Mouse (Mus musculus) cerebellum, adult 11-12 months (tissue): ENCODE results near the gene Hba-a2.
A peak's percentile ranks its signal among the peaks of the same experiment; 100 is the strongest.

Experiments
- DNase-seq: peaks from one replicate; pipeline ENCODE4 v3.0.0; 2022

Gene Hba-a2

DNA sequence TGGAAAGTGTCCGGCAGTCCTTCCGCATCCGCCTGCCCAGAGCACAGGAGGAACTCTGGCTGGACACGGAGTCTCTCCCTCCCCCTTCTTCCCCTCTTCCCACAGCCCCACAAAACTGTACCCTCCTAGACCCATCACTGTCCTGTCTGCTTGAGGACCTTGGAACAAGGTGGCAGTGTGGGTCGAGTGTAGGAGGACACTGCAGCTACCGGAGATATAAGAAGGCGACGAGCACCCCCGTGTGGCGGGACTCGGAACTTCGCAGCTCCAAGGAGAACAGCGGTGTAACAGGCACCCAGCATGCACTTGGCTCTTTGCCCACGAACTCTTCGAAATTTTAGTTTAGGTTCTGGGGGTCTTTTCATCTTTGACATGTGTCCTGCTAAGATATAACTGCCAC, 28.3 kb downstream of the Hba-a2 start:
- DNase-seq: peak; percentile 69

DNA sequence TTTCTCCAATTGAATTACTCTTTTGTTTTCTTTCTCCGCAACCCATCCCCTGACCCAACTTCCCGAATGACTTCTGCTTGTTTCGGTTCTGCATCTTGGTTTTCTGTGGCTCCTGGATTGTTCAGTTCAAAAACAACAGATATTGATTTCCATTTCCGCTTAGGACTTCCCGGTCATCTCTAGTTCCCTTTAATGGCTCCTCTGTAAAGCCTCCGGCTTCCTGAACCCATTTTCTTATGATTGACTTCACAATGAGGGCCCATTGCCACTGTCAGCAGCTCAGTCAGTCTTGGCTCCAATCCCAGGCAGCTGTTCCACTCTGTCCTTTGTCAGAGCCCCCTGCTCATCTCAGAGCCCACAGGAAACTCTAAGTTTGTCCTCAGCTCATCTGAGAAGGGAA, 34.8 kb downstream of the Hba-a2 start:
- no peak for DNase-seq

DNA sequence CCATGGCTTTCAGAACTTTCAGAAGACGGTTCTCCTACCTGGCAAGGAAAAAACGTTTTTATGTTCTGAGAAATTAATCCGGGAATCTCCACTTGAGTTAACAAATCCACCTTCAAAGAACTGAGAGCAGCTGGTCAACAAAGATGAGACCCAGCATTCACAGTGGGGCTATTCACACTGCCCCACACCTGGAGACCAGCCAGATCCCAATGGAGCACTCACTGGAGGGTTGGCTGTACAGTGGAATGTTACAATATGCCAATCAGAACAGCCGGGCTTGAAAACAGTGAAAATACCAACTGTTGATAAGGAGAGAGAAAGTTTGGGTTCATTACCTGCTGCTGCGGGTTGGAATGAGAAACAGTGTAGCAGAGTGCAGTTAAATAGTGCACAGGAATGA, 35.6 kb downstream of the Hba-a2 start:
- DNase-seq: no peak

DNA sequence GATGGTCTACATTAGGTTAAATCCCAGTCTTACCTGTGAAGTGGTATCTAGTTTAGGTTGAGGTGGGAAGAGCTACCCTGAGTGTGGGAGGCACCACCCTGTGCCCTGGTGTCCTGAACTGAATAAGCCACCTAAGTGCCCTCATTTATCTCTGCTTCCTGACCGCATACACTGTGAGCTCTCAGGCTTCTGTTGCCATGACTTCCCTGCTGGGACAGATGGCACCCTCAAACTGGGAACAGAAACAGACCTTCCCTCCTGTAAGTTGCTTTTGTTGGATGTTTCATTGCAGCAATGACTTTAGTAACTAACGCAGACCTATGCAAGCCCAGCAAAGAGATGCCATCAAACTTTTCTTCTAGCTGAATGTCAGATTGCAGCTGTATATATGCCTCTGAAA, 36.9 kb downstream of the Hba-a2 start:
- no peak for DNase-seq

DNA sequence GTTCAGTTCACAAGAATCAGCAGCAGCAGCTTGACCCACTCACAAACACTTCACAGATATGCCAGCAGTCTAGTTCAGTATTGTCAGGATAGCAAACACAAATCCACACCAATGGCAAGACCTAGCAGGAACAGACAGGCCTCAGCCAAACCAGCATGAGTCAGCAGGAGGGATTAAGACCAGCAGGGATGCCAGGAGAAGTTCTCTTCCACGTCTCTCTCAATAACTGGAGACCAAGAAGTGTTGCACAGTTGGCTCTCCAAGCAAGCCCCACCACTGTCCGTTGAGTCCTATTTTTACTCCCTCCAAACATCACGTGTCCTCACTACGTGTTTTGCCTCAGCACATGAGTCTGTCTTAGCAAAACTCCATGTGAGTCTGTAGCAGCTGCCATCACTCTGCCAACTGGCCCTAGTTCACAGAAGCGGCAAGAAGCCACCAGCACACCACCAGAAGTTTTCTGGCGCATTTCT, 40.2 kb downstream of the Hba-a2 start:
- DNase-seq: no peak

DNA sequence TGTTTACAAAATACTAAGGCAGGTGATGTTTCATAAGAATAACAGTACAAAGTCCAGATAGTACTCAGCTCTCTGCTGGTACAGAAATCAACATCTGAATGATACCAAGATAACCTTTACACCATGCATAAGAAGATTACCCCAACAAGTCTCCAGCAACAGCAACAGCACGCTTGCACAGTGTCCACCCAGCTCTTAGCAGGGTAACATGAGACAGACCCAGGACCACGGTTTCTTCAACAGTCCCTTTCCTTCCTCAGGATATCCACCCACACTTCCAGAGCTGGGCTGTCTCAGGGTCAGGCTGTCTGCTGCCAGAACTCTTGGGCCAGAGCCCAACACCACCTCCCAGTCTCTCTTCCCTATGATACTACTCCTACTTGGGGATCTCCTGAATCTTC, 42.8 kb downstream of the Hba-a2 start:
- no peak for DNase-seq

DNA sequence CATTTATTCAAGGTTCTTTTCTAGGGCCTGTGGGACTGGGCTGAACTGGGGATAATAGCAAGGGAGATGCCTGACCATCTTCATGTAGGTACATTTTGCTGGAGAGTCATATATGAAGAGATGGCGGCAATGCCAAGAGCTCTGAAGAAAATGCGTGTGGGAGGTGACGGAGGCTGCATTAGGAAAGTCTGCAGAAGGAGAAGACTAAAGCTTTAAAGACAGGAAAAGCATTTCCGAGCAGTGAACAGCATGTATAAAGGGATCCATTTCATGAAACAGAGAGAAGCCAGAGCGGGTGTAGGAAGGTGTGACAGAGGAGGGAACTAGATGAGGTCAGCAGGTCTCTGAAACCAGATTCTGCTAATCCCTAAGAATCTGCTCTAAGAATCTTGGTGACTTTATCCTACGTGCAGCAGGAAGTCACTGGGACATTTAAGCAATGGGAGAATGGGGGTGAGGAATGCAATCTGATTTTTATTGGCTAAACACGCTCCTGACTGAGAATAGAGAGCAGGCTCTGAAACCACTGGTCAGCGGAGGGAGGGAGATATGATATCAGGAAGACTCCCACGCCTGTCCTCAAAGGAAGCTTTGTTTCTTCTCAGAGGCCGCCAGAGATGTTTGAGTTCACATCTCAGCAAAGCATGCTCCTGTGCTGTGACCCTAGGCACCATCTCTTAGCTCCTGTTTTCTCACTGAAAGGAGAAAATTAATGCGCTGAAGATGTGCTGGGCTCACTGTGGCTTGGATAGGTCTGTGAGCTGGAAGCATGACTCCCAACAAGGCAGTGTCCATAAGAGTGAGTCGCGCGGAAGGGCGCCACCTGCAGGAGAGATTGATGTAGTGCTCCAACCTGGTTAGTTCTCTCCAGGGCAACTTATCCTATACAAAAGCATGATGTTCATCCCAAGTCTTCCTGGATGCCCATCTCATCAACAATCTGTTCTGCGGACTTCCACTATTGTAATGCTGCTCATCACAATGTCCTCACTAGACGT, 44.5 kb downstream of the Hba-a2 start:
- DNase-seq: no peak

DNA sequence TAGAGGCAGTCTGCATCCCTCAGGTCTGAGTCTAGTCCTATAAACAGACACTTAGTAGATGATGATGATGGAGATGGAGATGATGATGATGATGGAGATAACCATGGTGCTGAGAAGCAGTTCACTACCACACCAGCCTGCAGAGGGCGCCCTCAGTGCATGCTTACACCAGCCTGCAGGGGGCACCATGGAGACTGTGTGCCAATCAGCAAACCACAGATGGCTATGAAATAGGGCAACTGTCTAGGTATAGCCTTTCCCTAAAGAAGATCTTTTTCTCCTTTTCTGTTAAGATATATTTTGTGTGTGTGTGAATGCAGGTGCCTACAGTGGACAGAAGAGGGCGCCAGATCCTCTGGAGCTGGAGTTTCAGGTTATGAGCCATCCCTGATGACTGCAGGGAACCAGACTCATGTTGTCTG, 46.5 kb downstream of the Hba-a2 start:
- no peak for DNase-seq

DNA sequence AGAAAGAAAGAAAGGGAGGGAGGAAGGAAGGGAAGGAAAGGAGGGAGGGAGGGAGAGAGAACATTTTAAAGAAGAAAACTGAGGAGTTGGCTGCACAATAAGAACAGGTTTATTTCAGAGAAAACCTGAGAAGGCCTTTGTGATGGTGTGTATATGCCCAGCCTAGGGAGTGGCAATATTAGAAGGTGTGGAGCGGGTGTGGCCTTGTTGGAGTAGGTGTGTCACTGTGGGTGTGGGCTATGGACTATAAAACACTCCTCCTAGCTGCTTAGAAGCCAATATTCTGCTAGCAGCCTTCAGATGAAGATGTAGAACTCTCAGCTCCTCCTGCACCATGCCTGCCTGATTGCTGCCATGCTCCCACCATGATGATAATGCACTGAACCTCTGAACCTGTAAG, 47.1 kb downstream of the Hba-a2 start:
- DNase-seq: no peak

DNA sequence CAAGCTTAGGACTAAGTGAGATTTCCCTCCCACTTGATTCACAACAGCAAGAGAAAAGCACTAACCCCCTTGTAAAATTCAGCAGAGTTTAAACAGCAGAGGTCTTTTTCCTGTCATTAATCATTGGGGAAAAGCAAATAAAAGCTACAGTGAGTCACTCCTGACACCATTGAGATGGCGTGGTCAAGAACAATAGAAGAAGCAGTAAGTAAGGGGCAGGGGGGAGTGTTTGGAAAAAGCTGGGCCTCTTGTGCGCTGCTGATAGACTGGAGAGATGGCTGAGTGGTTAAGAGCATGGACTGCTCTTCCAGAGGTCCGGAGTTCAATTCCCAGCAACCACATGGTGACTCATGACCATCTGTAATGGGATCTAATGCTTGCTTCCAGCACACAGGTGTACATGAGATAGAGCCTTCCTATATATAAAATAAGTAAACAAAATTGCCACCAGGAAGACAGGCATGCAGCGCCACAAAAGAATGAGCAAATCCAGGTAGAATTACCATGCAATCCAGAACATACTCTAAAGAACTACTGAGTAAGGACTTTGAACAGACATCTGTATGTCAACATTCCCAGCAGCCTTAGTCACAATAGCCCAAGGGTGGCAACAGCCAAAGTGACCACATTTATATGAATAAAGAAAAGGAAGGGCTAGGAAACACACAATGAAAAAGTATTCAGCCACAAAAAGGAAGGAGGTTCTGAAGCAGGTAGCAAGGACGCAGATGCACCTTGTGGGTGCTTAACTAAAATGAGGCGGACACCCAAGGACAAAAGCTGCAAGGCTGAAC, 49.4 kb downstream of the Hba-a2 start:
- no peak for DNase-seq
